Mouse (Mus musculus) adrenal gland (tissue): ENCODE data around the gene Syce2.
"Not testable (repeated sequence)": the region's sequence is repeated elsewhere in the genome, so short reads cannot be mapped to it uniquely, and the experiment has no call there.

ENCODE experiments used
- intact Hi-C: fragments of 180-260 bp; cut with DNase I; formaldehyde crosslinking; loops from one replicate; pipeline ENCODE4 v1.15.1; 2025
- long read RNA-seq, 2 experiments: library from polyadenylated mRNA; unstranded; transcript quantifications; one replicate each; pipeline ENCODE4 v2.0.0; 2020; ENCODE audit warnings: borderline replicate concordance in 1 of 2; ENCODE audit not compliant: insufficient replicate concordance in 1 of 2

Syce2 gene
- long read RNA-seq, experiment 1, partial matches to known transcripts, result 0 of 1 reads
- long read RNA-seq, experiment 1, other reads (novel, unspliced or antisense), result 0 of 1 reads
- long read RNA-seq, experiment 2, partial matches to known transcripts, result 0 of 5 reads
- long read RNA-seq, experiment 2, other reads (novel, unspliced or antisense), result 0 of 5 reads

DNA sequence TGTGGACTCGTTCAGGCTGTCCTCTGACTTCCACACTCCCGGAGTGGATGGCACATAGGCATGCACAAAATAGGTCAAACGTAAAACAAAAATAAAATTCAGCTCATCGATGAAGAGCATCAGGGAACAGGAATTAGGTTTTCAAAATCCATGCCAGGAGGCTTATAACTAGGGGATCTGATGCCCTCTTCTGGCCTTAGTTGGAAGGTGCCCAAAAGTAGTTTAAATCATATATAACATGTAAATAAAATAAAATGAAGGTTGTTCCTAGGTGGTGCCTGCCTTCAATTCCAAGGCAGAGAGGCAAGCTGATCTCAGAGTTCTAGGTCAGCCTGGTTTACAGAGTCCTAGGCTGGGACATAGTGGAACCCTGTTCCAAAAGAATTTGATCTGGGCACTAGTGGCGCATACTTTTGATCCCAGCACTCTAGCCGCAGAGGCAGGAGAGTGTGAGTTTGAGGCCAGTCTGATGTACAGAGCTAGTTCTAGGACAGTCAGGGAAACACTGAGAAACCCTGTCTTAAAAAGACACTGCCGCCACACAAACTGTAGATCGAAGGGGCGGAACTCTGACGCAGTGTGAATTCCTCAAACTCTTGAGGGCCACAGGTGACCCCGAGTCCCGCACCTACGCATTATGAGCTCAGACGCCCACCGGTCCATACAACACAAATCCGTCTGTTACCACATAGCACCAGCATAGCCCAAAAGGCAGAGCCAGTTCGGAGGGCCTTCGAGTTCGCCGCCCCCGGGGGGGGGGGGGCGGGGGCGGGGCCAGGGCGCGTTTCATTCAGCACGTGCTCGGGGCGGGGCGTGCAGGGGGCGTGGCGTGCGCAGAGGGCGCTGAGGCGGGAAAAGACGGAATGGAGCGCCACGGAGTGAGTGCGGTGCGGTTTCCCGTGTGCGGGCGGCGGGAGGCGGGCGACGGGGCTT, at the start of gene Syce2:
Gene Syce2 (plus strand): TSS at position 736 of the 933 bp plus-strand sequence.
- intact Hi-C loops, result no loop called here

DNA sequence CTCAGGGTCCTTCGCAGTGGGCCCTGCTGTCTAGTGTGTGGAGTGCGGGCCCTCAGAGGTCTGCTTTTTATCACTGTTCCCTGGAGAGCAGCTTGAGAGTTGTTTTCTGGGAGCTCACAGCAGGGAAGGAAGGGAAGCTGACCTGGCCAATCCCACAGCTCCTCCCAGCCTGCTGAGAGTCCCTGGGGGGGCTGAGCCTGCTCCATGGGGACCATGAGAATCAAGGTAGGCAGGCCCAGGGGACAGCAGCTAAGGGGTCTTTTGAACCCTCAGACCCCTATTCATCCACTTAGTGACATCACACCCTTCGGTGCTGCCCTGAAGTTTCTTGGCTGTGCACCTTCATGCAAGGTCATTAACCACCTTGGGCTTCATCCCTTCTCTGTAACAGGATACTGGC, 49.2 kb upstream of the Syce2 start, which contains the start of gene Dand5:
Gene Dand5 (minus strand): TSS at position 101 of the 400 bp plus-strand sequence.
- intact Hi-C loops, result no loop called here

DNA sequence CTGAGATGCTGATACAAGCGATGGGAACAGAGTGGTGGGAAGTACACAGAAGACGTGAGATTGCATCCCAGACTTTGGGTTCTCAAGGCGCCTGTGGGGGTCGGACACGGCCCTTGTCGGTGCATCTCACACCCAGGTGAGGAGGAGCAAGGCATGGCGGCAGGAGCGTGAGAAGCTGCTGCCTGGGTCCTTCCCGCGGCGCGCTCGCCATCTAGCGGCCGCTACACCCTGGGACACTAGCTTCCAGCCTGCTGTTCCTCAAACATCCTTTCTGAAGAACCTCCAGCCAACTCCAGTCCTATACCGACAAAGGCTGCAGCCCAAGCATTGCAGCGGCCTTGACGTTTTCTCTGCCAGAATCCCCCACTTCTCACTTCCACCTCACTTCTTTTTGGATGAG, 48.3 kb upstream of the Syce2 start:
- intact Hi-C loops, result no loop called here

DNA sequence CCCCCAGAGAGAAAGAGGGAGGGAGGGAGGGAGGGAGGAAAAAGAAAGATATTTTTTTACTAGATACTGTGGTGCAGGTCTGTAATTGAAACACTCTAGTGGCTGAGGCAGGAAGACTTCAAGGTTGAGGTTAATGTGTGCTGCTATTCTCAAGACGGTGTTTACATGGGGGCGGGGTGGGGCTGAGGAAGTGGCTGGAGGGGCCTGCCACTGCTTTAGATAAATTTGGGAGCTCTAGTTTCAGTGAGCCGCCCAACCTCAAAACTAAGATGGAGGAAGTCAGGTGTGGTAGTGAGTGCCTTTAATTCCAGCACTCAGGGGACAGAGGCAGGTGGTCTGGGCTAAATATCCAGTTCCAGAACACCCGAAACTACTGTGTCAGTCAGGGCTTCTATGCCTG, 46.3 kb upstream of the Syce2 start:
- intact Hi-C loops, result no loop called here

DNA sequence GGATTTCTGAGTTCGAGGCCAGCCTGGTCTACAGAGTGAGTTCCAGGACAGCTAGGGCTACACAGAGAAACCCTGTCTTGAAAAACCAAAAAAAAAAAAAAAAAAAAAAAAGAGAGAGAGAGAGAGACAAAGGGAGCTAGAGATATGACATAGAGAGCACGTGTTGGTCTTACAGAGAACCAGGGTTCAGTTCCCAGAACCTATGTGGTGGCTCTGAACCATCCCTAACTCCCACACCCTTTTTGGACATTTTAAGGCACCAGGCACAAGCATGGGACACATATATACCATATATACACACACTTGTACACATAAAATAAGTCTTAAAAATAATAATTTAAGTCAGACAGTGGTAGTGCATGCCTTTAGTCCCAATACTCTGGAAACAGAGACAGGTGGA, 45.4 kb upstream of the Syce2 start:
- intact Hi-C loops, result not testable (repeated sequence)

DNA sequence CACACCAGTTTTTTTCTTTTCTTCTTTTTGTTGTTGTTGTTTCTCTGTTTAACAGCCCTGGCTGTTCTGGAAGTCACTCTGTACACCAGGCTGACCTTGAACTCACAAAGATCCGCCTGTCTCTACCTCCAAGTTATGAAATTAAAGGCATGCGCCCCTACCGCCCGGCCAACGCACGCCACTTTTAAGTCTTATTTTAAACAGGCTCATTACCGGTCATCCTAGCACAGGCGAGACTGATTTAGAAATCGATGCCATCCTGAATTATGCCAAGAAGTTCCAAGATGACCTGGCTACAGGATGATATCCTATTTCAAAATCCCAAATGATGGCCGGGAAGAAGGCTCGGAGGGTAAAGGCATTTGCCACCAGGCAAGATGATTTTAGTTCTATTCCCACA, 40.4 kb upstream of the Syce2 start, which contains the start of gene Gadd45gip1:
Gene Gadd45gip1 (plus strand): TSS at position 33 of the 400 bp plus-strand sequence.
- intact Hi-C loops, result no loop called here

DNA sequence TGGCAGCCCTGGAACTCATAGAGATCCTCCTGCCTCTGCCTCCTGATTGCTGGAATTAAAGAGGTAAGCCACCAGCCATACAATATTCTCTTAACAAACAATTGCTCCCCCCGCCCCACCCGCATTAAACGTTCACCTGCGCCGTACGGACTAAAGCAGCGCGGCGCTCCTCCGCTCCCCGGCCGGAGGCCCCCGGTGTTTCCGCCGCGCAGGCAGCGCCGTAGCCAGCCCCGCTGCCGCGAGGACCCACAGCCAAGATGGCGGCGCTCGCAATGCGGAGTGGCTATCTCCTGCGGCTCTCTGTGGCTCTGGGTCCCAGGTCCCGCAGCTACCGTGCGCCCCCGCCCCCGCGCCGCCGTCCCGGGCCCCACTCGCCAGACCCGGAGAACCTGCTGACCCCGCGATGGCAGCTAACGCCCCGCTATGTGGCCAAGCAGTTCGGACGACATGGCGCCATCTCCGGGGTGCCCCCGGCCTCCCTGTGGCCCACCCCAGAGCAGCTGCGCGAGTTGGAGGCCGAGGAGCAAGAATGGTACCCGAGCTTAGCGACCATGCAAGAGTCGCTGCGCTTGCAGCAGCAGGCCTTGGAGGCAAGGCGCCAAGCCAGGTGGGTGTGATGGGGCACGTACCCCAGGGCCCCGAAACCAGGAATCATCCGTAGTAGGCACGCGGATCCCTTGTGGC, 39.7 kb upstream of the Syce2 start:
- intact Hi-C loops, result no loop called here

DNA sequence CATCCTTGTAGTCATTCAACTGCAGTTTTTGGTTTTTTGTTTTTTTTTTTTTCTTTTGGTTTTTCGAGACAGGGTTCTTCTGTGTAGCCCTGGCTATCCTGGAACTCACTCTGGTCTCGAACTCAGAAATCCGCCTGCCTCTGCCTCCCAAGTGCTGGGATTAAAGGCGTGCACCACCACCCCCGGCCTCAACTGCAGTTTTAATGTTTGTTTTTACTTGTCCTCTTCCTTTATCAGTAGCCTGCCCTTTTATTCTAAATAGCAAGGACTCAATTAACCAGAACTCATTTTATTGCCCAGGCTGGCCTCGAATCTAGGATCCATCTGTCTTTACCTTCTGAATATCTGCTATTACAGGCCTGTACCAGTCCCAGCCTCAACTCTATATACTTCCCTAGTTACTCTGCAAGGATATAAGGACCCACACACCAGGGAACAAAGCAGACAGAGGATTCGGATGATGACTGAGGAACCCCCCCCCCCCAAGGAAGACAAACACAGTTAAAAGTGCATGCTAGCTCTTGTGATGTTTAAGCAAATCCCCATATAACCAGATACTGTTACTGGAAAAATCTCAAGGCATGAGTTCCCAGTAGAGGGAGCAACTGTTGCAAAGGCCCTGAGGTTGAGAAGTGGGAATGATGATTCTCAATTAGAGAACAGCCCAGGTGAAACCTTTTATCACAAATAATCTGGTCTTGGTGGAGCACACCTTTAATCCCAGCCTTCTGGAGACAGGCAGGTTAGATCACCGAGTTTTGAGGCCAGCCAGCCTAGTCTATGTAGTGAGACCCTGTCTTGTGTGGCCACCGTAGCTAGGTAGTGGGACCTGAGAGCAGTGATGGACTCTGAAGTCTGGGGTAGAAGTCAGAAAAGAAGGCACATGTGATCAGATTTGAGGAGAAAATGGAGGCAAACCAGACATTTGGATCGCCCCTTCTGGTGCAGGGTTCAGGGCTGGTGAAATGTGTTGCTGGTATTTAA, 38.9 kb upstream of the Syce2 start:
- intact Hi-C loops, result no loop called here

DNA sequence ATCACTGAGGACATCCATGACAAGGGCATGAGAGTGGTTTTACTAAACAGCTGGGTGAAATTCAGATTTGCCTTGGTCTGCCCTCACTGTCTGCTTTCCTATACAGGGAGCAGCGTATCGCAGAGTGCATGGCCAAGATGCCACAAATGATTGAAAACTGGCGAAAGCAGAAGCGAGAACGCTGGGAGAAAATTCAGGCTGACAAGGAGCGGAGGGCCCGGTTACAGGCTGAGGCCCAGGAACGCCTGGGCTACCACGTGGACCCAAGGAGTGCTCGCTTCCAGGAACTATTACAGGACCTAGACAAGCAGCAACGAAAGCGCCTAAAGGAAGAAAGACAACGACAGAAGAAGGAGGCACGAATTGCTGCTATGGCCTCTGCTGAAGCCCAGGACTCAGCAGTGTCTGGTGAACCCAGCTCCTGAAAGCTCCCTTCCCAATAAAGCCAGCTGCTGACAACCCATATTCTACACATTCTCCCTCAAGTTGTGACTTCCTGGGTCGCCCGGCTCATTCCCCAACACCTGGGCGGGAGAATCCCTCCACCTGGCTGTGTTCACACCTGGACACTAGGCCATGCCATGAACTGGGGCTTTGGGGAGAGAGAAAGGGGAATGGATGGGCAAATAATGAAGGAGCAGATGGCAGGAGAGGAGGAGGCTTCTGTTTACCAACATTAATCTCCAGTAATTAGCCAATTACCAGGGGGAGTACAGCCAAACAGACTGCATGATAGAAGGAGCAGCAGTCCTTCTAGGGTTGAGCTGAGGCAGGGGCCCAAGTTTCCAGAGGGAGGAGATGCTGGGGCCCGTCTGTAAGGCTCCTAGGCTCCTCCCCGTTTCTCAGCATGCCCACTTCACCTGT, 37.7 kb upstream of the Syce2 start:
- intact Hi-C loops, result no loop called here

DNA sequence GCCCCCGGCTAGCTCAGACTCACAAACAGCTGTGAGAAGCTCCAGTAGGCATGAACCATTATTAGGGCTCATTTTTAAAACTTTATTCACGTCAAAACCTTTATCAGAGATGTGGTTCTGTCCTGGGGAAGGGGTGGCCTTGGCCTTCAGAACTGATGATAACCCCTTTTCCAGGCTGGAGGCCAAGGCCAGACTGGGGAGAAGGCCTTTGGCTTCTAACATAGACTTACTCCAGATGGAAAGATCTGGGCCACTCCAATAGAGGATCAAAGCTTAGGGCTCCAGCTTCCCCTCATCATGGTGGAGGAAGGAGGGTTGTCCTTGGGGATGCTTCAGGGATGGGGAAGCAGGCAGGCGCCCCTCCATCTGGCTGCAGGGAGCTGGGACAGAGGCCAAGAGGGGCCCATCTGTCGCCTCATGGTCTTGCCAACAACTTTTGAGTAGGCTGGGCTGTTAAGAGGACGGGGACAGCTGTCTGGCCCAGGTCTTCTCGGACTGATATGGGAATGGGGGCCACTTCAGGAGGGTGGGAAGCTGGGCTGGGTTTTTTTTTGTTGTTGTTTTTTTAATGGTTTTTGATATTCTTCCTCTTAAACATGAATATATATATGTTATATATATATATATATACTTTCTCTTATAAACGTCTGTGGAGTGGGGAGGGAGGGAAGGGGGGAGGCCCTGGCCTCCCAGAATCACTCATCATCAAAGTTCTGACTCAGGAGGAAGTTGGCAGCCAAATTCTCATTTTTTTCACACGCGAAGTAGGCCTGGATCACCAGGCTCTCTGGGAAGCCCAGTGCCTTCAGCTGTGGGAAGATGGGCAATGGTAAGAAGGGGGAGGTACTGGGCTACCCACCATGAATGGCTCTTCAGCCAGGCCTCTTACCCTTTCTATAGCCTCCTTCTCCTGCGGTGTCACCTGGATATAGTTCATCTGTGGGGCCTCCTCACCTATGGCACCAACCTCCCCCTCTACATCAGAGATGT, 36.8 kb upstream of the Syce2 start:
- intact Hi-C loops, result no loop called here

DNA sequence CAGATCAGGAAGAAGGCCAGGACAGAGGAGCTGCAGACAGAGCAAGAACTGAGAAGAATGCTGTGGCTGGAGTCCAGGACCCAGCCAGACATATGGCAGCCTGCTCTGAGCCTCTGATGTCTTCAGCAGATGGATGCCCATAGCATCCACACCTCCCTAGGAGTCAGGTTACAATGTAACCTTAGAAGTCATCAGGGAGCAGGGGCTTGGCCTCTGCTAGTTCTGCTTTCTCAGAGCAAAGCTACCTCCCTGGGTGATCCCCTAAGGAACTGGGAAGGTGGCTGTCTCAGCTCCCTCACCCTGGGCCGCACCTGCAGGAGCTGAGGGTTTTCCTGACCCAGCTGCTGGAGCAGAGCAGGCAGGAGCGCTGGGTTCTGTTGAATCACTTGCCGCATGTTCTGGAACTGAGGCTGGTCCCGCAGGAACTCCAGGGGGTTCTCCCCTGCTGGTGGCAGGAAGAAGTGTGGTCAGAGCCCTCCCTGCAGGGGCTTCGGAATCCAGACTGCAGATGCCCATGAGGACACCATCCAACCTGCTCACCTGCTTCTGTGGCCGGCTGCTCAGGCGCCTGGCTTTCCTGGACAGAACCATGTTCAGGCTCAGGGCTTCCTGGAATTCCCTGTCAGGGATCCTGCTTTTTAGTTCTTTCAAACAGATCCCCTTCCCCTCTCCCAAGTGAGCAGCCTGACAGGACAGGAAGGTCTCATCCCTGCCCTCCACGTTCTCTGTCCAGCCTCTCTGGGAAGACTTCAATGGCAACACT, 34.6 kb upstream of the Syce2 start:
- intact Hi-C loops, result no loop called here

DNA sequence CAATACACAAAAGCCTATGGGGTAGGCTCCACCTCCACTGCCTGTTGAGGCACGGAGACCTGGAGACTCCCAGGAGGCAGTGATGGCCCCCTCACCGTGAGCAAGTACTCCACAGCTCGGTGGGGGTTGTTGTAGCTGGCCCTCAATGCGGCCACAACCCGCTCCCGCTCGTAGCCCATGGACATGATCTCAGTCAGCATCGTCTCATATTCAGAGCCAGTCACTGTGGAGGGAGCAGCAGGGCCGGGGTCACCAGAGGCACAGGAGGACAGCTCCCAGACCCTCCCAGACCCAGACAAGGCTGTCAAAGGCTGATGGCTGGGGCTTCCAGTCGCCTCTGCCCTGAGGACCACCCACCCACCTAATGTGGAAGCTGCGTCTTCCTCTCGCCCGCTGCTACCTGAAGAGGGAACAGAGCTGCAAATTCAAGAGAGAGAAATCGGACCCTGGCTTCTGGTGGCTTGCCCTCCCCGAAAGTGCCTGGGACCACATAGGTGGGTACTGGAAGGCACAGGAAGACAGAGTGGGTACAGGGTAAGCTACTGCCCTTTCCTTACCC, 33.9 kb upstream of the Syce2 start:
- intact Hi-C loops, result no loop called here

DNA sequence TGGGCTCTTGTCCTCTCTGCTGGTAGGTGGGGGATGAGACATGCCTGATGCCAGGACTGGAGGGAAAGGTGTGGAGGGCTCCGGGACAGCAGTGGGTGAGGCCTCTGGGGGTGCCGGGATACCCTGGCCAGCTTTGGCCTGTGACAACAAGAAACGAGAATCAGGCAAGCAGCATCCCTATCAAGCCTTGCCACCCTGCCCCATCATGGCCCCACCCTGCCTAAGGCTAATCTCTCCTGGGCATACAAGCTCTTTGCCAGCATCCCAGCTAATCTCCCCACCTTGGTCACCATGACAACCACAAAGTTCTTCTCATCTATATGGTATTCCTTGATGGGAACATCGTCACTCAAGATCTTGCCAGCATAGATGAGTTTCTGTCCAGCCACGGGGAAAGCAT, 33.4 kb upstream of the Syce2 start:
- intact Hi-C loops, result no loop called here

DNA sequence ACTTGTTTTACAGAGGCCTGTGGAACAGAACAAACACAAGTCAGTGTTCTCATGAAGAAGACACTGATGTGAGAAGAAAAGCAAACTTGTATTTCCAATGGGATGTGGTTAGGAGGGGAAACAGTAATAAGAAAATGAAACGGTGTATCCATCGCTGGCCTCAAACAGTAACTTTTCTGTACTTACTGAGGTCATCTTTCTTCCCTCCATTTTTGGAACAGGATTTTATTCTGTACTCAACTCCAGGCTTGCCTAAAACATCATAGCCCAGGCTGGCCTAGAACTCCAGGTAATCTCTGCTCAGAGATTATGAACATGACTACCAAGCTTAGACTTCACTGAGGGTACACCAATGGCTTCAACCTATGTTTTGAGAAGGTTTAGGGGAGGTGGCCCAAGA, 32.5 kb upstream of the Syce2 start:
- intact Hi-C loops, result no loop called here

DNA sequence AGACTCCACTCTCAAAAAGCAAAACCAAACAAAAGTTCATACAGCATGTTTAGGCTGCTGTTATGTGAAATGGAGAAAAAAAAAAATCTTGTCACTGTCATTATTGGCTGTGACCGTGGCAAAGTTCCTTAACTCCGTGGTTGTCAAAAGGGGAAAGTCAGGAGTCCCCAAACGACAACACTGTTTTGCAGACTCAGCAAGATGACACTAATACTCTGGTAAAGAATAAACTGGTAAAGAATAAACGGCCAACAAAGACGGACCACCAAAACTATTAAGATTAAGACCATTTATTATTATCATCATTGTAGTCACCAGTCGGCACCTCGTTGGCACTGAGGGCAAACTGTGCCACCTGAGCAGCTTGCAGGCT, 32.0 kb upstream of the Syce2 start:
- intact Hi-C loops, result no loop called here

DNA sequence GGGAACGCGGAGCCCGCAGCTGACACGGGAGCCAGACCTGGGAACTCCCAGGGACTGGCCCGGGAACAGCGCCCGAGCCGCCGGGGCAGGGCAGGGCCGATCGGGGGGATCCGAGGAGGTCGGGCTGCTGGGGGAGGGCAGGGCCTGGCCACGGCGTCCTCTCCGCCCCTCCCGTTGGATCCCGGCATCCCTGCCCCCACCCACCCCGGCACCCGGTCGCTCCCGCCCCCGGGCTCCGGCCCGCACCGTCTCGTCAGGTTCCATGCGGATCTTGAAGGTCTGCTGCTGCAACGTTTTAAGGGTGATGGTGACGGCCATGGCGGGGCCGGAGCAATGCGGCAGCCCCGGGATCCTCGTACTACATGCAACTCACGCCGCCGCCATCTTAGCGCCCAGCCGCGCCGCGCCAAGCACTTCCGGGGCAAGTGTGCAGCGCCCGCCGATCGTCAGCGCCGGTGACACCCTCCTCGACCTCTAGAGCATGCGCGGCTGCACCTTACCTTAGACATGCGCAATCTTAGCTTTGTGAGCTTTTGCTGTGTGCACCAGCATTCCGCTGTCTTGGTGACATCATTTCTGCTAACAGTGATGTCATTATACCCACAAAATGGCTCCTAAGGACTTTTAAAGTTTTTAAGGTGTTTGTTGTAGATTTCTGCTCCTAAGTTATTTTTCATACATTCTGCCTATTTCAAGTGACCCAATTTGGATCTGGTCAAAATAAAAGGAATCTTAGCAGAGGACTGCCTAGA, 31.5 kb upstream of the Syce2 start, which contains the start of gene Rad23a:
Gene Rad23a (minus strand): TSS at position 418 of the 752 bp plus-strand sequence.
- intact Hi-C loops, result no loop called here

DNA sequence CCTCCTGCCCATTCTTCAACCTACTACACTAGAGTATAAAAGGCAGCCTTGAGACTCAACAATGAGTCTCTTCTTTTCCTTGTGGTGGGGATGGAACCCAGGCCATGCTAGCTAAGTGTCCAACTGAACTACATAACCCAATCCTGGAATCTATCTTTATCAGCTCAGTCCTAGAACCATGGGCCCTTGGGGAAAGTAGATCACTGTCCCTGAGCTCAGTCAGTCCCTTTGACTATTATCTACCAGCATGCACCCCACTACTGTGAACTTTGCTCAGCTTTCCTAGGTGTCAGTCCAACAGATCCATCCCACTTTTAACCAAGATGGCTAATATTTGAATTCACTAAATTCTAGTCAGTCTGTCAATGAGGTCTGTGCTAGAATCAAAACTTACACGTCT, 30.4 kb upstream of the Syce2 start:
- intact Hi-C loops, result no loop called here
